Mouse (Mus musculus) retina, adult 2 months (tissue): ENCODE data around the gene Terf2ip.

Experiments
- DNase-seq: peaks from one replicate; pipeline ENCODE4 v3.0.0-alpha.2; 2012; ENCODE audit warnings: low read depth, low spot score

Gene Terf2ip

DNA sequence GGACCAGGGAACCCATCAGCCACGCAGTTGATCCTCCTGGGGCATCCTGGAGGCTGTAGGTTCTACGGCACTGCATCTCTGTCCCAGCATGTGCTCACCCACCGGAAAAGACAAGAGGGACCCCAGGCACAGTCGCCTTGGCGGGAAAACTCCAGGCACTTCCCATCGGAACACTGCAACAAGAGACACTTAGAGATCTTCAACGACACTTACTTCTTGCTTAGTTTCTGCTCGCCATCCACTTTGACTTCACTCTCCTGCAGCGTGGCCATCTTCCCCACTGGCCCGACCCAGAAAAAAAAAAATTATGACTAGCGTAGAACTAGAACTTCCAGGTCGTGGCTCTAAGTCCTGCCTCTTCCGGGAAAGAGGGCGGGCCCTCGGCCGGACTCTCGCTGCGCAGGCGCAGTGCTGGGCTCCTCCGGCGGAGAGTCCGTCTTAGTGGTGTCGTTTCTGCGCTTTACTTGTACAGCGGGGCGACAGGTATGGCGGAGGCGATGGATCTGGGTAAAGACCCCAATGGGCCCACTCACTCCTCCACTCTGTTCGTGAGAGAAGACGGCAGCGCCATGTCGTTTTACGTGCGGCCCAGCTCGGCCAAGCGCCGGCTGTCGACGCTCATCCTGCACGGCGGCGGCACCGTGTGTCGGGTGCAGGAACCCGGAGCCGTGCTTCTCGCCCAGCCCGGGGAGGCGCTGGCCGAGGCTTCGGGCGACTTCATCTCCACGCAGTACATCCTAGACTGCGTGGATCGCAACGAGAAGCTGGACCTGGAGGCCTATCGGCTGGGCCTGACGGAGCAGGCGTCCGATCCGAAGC, at the start of gene Terf2ip, which contains the start of gene Kars:
Gene Terf2ip, plus strand, starts transcription at position 402 of the 819 bp plus-strand sequence.
Gene Kars, minus strand, starts transcription at position 327 of the 819 bp plus-strand sequence.
- peak; percentile 84 for DNase-seq

GRCm38 (mm10) chr8:111962589-111962988, 48.6 kb upstream of the Terf2ip start:
- DNase-seq = no peak

DNA sequence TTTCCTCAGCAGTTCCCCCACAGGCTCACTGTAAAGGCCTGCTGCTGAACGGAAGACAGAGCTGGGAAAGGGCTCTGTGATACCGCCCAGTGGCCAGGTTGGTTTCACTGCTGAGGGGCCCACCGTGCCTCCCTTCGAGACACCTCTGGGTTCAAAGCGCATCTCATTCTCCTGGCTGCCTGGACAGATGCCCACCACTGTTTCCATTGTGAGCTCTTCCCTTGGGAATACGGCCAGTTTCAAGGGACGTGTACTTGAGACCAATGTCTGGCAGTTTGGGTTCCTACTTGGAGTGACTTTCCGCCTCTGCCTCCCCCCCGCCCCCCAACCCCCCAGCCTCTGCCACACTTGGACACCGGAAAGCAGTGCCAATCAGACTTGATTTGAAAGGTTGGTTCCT, 48.1 kb upstream of the Terf2ip start:
- no peak for DNase-seq

DNA sequence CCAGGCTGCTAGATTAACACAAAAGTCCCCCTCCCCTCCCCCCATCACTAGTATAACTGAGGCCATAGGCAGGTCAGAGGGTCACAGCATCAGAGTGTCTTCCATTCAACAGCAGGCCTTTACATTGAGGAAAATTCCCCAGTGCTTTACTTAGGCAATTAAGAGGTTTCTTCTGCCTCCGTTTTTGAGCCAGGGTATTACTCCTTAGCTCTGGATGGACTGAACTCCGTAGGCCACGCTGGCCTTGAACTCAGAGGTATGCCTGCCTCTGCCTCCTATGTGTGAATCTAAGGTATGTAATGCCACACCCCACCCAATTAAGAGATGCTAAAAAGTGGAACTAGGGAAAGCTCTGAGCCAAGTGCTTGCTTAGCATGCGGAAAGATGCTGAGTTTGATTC, 47.7 kb upstream of the Terf2ip start:
- no peak for DNase-seq

- DNase-seq = no peak
Observed at GRCm38 (mm10) chr8:111964351-111964750, 46.8 kb upstream of the Terf2ip start.

- DNase-seq = no peak
Observed at GRCm38 (mm10) chr8:111964849-111965561, 46.2 kb upstream of the Terf2ip start.

GRCm38 (mm10) chr8:111967246-111967870, 43.8 kb upstream of the Terf2ip start:
- DNase-seq = no peak

DNA sequence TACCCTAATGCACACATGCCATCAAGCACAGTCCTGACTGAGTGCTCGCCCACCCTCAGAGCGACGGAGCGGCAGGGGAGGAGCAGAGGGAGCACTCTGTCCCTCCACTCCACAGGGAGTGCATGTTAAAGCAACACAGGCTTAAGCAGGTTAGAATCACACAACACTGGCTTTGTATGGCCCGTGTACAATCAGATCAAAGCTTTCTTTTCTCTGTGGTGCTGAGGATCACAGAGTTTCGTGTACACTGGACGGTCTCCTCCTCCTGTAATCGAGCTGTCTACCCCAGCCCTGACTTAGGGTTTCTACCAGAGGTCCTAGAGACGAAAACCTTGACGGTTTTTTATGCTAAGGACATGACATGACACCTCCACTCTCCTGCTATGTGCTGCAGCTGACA, 42.7 kb upstream of the Terf2ip start:
- no peak for DNase-seq

GRCm38 (mm10) chr8:111968991-111969390, 42.2 kb upstream of the Terf2ip start:
- DNase-seq = no peak

DNA sequence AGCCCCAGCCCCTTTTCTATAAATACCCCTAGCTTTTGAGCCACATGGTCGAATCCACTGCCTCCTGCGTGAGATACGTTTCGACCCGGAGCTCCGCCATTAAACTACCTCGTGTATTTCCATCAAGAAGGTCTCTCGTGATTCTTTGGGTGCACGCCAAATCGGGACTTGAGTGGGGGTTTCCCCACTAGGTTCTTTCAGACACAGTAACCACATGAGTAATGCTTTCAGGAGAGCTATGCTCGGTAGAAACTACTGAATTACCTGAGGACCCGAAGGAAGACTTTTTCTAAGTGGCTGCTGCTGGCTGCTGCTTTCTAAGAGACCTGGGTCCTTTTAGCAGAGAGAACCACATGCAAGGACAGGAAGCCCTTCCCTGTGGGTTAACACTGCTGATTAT, 37.1 kb upstream of the Terf2ip start:
- no peak for DNase-seq

- DNase-seq = no peak
Observed at GRCm38 (mm10) chr8:111975706-111976105, 35.5 kb upstream of the Terf2ip start.

GRCm38 (mm10) chr8:111976326-111976725, 34.9 kb upstream of the Terf2ip start:
- no peak for DNase-seq

GRCm38 (mm10) chr8:111978147-111978546, 33.1 kb upstream of the Terf2ip start:
- DNase-seq = no peak

DNA sequence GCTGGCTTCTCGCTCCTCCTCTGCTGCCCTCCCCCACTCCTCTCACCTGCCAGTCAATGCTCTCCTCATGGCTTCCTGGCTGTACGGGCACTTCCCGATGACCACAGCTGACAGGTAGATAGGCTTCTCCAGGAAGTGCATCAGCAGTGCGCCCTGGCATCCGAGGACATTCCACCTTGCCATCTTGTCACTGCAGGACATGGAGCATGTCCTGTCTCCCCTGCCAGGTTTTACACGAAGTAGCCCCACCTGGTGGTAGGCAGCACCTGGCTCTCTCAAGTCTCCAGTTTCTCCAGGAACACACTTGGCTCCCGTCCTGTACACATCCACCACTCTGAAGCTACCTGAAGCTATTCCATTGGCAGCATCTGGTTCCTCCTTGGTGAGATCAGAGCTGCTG, 29.1 kb upstream of the Terf2ip start:
- DNase-seq = no peak

- DNase-seq = no peak
Observed at GRCm38 (mm10) chr8:111984511-111984910, 26.7 kb upstream of the Terf2ip start.

DNA sequence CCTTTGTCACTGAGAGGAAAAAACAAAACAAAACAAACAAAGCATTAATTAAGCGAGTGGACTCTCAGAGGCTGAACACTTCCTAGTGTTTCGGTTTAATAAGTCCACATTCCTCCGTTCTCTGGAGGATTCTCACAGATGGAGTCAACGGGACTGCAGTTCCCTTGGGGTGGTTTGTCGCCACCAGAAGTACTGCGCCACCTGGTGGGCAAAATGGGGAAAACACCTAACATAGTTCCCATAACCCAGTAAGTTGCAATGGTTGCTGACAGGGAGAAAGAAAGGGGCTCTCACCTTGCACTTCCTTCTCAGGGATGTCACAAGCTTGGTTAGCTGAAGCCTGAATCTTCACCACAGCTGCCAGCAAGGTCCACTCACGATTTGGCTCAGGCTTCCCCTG, 21.3 kb upstream of the Terf2ip start:
- peak; percentile 51 for DNase-seq

DNA sequence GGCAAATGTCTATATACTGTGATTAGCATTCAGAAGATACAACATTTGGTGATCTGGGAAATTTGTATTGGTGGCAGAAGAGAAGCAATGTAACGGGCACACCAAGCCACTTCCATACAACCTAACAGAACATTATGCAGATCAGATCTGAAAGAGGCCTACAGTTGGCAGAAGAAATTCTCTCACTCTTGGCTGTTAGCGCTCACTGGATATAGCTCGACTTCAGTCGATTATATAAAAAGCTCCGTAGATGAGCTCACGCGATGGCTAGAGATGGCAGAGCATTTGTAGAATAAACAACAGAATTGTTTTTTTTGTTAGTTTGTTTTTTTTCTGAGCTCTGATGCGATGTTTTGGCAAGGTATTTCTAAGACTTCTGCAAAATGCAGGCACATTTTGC, 19.9 kb upstream of the Terf2ip start:
- DNase-seq = no peak

- DNase-seq = peak; percentile 84
Observed at GRCm38 (mm10) chr8:111992013-111992702, 19.0 kb upstream of the Terf2ip start, which contains the start of gene Adat1. TSS of gene Adat1 (minus strand) at chr8:111992302.

DNA sequence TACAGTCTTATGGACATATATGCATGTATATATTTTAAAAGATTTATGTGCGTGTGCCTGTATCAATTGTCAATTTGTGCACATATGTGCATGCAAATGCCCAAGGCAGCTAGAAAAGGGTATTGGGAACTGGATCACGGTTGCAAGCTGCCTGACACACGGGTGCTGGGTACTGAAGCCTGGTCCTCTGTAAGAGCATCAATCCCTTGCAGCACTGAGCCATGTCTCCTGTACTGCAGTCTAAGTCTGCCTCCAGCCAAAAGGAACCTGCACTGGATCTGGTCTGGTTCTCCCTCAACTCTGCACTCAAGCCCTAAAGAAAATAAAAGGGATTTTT, 18.5 kb upstream of the Terf2ip start:
- no peak for DNase-seq

DNA sequence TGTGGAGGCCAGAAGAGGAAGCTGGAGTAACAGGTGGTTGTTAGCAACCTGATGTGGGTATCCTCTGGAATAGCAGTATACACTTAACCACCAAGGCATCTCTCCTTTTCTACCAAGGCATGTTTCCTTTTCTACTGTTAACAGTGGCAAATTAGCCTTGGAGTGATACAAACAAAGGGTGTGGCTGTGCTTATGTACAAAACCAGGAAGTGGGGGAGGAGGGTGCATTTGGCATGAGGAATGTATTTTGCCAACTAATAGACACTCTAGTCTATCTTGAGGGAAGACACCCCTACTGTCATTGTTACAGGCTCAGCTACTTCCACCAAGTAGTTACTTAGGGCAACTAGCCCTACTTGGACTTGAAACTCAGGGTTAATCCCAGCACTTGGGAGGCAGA, 6.4 kb upstream of the Terf2ip start:
- DNase-seq = no peak

- DNase-seq = no peak
Observed at GRCm38 (mm10) chr8:112005601-112006000, 5.6 kb upstream of the Terf2ip start.

DNA sequence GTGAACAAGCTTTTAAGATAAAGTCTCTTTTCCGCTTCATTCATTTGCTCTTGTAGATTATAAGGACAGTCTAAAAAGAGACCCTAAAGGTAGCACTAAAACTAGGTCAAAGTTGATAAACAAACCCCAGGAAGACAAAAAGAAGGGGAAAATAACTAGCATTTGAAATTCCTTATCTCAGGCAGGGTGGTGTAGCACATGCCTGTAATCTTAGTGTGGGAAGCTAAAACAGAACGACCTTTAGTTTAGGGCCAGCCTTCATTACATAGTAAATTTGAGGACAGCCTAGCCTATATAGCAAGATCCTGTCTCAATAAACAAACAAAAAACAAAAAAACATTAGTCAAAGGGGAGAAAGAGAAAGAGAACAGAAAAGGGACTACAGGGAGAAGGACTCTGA, 3.5 kb upstream of the Terf2ip start:
- no peak for DNase-seq
